Mouse (Mus musculus): ENCODE results near the gene Ugt3a2. TPM values are rescaled to one million over a fixed set of nuclear protein-coding genes. Genes with fewer than 3 reads are reported as not detected.

Ugt3a2 gene
- polyA plus RNA-seq (2015; fragmentation: Nextera tagmentation; extraction: Ambion mirVana), result not detected in 2 replicates

DNA sequence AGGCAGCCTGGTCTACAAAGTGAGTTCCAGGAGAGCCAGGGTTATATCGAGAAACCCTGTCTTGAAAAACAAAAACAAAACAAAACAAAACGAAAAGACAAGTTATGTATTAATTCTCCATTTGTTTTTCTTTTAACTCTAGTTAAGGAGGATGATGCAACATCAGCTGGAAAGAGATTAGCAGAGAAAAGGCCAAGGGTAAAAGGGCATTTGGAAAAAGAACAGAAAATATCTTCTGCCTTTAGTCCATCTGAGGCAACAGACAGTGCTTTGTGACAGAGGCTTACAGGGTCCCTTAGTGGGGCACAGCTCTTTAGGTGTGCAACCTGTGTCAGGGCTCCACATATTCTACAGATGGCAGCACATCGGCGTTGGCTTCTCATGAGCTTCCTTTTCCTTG lies at the start of gene Ugt3a2:
Gene Ugt3a2, plus strand, starts transcription at position 210 of the 400 bp plus-strand sequence.
- no peak within 1 kb of the TSS for H3K9ac ChIP-seq
- H3K4me2 ChIP-seq, result no peak within 1 kb of the TSS
- no peaks in the 10 kb centered on the region for H3K9me3 ChIP-seq
- no peak within 1 kb of the TSS for H3K27ac ChIP-seq (replicated peaks)
- no peaks in the 10 kb centered on the region for H3K36me3 ChIP-seq
- H3K4me1 ChIP-seq (replicated peaks), result no peaks in the 10 kb centered on the region
- ATAC-seq (ENCODE audit: low FRiP score, low read depth), result no peak
- H3K4me3 ChIP-seq, result no peak within 1 kb of the TSS
- no peaks in the 10 kb centered on the region for H3K27me3 ChIP-seq
- WGBS, result 91% methylated on average over 4 of the region's 4 CpGs

DNA sequence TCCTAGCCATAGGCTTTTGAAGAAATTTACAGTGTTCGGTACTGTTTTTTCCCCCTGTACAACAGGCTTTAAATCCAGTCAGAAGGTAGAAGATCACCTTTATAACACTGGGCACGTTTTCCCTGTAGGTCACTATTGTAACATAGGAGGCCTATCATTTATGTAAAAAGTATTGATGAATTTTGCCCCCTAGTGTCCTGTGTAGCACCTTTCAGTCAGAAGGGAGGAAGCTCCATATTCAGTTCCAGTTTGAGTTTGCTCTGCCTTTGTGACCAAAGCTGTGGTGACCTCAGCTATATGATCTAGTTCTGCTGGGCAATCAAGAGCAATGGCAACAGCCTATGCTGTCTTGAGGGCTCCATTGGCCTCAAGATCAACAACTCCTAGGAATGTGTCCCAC lies 45.7 kb upstream of the Ugt3a2 start:
- H3K4me3 ChIP-seq, result no peak overlapping the region
- no peak overlapping the region for H3K27ac ChIP-seq (replicated peaks)
- no peaks in the 10 kb centered on the region for H3K9me3 ChIP-seq
- no peak overlapping the region for H3K4me2 ChIP-seq
- H3K36me3 ChIP-seq, result no peaks in the 10 kb centered on the region
- no peak overlapping the region for H3K9ac ChIP-seq
- H3K4me1 ChIP-seq (replicated peaks), result no peaks in the 10 kb centered on the region
- ATAC-seq (ENCODE audit: low FRiP score, low read depth), result no peak
- no peaks in the 10 kb centered on the region for H3K27me3 ChIP-seq
- WGBS, result 70% methylated on average over 2 of the region's 2 CpGs

DNA sequence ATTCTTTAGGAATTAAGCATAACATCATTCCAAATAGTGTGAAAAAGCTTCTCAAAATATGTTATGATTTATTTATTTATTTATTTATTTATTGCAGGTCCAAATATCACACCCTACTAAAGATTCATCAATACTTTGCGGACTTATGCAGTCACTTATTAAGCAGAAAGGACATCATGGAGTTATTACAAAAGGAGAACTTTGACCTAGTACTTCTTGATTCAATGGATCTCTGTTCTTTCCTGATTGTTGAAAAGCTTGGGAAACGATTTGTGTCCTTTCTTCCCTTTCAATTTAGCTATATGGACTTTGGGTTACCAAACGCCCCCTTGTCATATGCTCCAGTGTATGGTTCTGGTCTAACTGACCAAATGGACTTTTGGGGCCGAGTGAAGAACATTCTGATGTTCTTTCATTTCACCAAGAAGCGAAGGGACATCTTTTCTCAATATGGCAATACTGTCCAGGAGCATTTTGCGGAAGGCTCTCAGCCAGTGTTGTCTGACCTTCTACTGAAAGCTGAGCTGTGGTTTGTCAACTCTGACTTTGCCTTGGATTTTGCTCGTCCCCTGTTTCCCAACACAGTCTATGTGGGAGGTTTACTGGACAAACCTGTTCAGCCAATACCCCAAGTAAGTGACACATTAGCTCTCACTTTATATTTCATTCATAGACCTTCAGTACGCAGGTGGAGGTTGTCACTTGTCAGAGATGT lies 29.2 kb upstream of the Ugt3a2 start:
- WGBS, result 85% methylated on average over 8 of the region's 8 CpGs
- no peaks in the 10 kb centered on the region for H3K9me3 ChIP-seq
- no peak overlapping the region for H3K4me3 ChIP-seq
- H3K27me3 ChIP-seq, result no peaks in the 10 kb centered on the region
- H3K4me2 ChIP-seq, result no peak overlapping the region
- H3K27ac ChIP-seq (replicated peaks), result no peak overlapping the region
- ATAC-seq (ENCODE audit: low FRiP score, low read depth), result no peak
- H3K4me1 ChIP-seq (replicated peaks), result no peaks in the 10 kb centered on the region
- H3K36me3 ChIP-seq, result no peaks in the 10 kb centered on the region
- H3K9ac ChIP-seq, result no peak overlapping the region

DNA sequence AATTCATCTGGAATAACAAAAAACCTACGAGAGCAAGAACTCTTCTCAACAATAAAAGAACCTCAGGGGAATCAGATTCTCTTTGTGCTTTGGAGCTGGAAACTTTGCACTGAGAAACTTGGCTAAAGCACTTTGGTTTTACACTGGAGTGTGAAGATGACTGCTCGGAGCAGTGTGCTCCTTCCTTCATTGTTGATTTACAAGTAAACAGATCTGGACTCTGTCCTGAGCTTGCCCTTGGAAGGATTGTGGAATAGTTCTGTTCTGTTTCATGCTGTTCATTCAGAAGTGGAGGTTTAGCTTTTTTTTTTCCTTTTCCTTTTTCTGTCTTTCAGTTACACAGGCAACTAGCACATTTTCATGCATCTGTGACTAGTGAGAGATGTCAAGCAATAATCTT lies 754 bp upstream of the Ugt3a2 start:
- WGBS, result 88% methylated on average over 2 of the region's 2 CpGs

DNA sequence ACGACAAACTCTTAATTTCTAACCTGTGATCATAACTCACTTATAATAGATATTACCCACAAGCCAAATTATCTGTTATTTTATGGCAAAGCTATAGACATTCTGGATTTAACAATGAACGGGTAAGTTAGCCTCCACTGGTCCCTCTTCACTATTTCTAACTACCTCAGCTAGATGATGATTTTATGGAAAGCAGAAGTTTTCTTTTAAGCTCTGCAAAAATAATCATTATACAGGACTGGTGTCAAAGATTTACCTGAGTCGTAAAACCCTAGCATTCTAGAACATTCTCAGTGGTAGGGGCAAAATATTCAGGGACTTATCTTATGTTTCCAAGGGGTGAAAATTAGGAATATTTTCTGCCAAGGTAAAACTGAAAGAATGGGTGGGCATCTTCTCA lies 1.3 kb downstream of the Ugt3a2 start:
- H3K27ac ChIP-seq (replicated peaks), result no peak overlapping the region
- WGBS, result 85% methylated on average over 3 of the region's 3 CpGs
- no peaks in the 10 kb centered on the region for H3K4me1 ChIP-seq (replicated peaks)
- H3K9ac ChIP-seq, result no peak overlapping the region
- ATAC-seq (ENCODE audit: low FRiP score, low read depth), result no peak
- H3K4me3 ChIP-seq, result no peak overlapping the region
- no peak overlapping the region for H3K4me2 ChIP-seq
- H3K9me3 ChIP-seq, result no peaks in the 10 kb centered on the region
- H3K27me3 ChIP-seq, result no peaks in the 10 kb centered on the region
- H3K36me3 ChIP-seq, result no peaks in the 10 kb centered on the region

More for the DNA sequence above, 754 bp upstream of the Ugt3a2 start:
- no peak for ATAC-seq (ENCODE audit: low FRiP score, low read depth)
- H3K4me1 ChIP-seq (replicated peaks), result no peaks in the 10 kb centered on the region
- H3K27me3 ChIP-seq, result no peaks in the 10 kb centered on the region
- H3K36me3 ChIP-seq, result no peaks in the 10 kb centered on the region
- H3K4me2 ChIP-seq, result no peak overlapping the region
- no peak overlapping the region for H3K27ac ChIP-seq (replicated peaks)
- H3K4me3 ChIP-seq, result no peak overlapping the region
- no peaks in the 10 kb centered on the region for H3K9me3 ChIP-seq
- H3K9ac ChIP-seq, result no peak overlapping the region

DNA sequence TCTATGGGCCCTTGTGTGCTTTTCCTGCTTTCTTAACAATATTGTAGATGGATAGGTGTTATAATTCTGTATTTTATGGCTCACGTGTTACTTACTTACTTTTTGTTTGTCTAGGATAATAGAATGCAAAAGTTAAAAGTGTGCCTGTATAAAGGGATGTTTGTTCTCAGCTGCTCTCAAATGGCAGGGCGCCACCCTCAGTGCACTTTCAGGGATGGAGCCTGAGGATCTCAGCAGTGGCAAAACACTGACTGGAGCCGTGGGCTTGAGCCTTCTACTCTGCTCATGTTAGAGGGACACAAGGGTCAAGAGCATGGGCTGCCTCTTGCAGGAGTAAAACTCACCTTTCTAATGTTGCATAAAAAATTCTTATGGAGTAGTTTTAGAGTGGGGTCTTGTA lies 1.7 kb downstream of the Ugt3a2 start:
- no peaks in the 10 kb centered on the region for H3K4me1 ChIP-seq (replicated peaks)
- H3K27me3 ChIP-seq, result no peaks in the 10 kb centered on the region
- H3K9me3 ChIP-seq, result no peaks in the 10 kb centered on the region
- 71% methylated on average over 3 of the region's 3 CpGs for WGBS
- H3K4me2 ChIP-seq, result no peak overlapping the region
- H3K27ac ChIP-seq (replicated peaks), result no peak overlapping the region
- no peaks in the 10 kb centered on the region for H3K36me3 ChIP-seq
- no peak for ATAC-seq (ENCODE audit: low FRiP score, low read depth)
- H3K4me3 ChIP-seq, result no peak overlapping the region
- H3K9ac ChIP-seq, result no peak overlapping the region

DNA sequence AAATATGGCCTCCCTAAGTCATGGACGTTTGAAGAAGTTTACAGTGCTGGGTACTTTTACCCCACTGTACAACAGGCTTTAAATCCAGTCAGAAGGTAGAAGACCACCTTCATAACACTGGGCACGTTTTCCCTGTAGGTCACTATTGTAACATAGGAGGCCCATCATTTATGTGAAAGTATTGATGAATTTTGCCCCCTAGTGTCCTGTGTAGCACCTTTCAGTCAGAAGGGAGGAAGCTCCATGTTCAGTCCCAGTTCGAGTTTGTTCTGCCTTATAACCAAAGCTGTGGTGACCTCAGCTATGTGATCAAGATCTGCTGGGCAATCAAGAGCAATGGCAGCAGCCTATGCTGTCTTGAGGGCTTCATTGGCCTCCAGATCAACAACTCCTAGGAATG lies 13.4 kb downstream of the Ugt3a2 start:
- WGBS, result 61% methylated on average over 3 of the region's 3 CpGs
- no peak overlapping the region for H3K9ac ChIP-seq
- no peak for ATAC-seq (ENCODE audit: low FRiP score, low read depth)

DNA sequence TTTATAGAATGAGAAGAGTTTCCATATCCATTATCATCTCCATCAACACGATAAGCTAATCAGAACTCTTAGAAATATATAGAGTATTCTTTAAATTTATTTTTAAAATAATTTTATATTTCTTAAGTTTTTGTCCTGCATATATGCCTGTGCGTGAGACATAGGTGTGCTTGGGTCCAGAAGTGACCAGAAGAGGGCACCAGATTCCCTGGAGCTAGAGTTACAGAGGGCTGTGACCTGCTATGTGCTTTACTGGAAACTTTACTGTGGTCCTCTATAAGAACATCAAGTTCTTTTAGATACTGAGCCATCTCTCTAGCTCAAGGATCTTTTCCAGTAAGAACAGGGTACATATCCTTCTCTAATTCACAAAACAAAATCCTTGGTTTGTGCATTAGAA lies 27.5 kb downstream of the Ugt3a2 start:
- H3K27ac ChIP-seq (replicated peaks), result no peak overlapping the region
- H3K4me3 ChIP-seq, result no peak overlapping the region
- 70% methylated on average over 2 of the region's 2 CpGs for WGBS
- H3K27me3 ChIP-seq, result no peaks in the 10 kb centered on the region
- no peak overlapping the region for H3K4me2 ChIP-seq
- ATAC-seq (ENCODE audit: low FRiP score, low read depth), result no peak
- H3K4me1 ChIP-seq (replicated peaks), result no peaks in the 10 kb centered on the region
- H3K36me3 ChIP-seq, result no peaks in the 10 kb centered on the region
- H3K9ac ChIP-seq, result no peak overlapping the region
- H3K9me3 ChIP-seq, result no peaks in the 10 kb centered on the region

More for the DNA sequence above, 13.4 kb downstream of the Ugt3a2 start:
- H3K27me3 ChIP-seq, result no peaks in the 10 kb centered on the region
- no peaks in the 10 kb centered on the region for H3K4me1 ChIP-seq (replicated peaks)
- H3K4me3 ChIP-seq, result no peak overlapping the region
- H3K4me2 ChIP-seq, result no peak overlapping the region
- H3K9me3 ChIP-seq, result no peaks in the 10 kb centered on the region
- H3K27ac ChIP-seq (replicated peaks), result no peak overlapping the region
- H3K36me3 ChIP-seq, result no peaks in the 10 kb centered on the region

DNA sequence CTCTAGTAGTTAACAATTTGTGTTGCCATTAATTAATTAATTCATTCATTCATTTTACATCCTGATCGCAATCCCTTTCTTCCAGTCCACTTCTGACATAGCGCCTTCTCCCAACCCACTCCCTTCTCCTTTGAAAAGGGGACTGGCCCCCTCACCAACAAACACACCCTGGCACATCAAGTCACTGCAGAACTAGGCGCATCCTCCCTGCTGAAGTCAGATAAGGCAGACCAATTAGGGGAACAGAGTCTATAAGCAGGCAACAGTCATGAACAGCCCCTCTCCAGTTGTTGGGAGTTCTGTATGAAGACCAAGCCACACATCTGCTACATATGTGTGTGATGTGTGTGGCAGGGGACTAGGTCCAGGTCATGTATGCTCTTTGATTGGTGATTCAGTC lies 33.4 kb downstream of the Ugt3a2 start:
- no peak overlapping the region for H3K4me2 ChIP-seq
- H3K4me3 ChIP-seq, result no peak overlapping the region
- no peaks in the 10 kb centered on the region for H3K4me1 ChIP-seq (replicated peaks)
- ATAC-seq (ENCODE audit: low FRiP score, low read depth), result no peak
- H3K27me3 ChIP-seq, result no peaks in the 10 kb centered on the region
- no peaks in the 10 kb centered on the region for H3K36me3 ChIP-seq
- no peak overlapping the region for H3K9ac ChIP-seq
- H3K27ac ChIP-seq (replicated peaks), result no peak overlapping the region
- no peaks in the 10 kb centered on the region for H3K9me3 ChIP-seq
- 91% methylated on average over 3 of the region's 3 CpGs for WGBS

DNA sequence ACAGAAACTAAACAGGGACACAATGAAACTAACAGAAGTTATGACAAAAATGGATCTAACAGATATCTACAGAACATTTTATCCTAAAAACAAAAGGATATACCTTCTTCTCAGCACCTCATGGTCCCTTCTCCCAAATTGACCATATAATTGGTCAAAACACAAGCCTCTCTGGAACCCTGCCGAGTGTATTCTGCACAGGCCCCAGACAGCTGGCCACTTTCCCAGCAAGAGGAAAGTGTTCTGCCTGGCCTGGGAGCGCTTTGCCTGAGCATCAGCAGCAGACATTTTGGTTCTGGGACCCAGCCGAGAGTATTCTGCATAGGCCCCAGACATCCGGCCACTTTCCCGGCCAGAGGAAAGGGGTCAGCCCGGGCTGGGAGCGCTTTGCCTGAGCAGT lies 40.9 kb downstream of the Ugt3a2 start:
- no peak overlapping the region for H3K4me3 ChIP-seq
- no peaks in the 10 kb centered on the region for H3K9me3 ChIP-seq
- H3K27ac ChIP-seq (replicated peaks), result no peak overlapping the region
- no peaks in the 10 kb centered on the region for H3K4me1 ChIP-seq (replicated peaks)
- H3K9ac ChIP-seq, result no peak overlapping the region
- H3K36me3 ChIP-seq, result no peaks in the 10 kb centered on the region
- 93% methylated on average over 7 of the region's 7 CpGs for WGBS
- no peaks in the 10 kb centered on the region for H3K27me3 ChIP-seq
- no peak for ATAC-seq (ENCODE audit: low FRiP score, low read depth)
- no peak overlapping the region for H3K4me2 ChIP-seq

DNA sequence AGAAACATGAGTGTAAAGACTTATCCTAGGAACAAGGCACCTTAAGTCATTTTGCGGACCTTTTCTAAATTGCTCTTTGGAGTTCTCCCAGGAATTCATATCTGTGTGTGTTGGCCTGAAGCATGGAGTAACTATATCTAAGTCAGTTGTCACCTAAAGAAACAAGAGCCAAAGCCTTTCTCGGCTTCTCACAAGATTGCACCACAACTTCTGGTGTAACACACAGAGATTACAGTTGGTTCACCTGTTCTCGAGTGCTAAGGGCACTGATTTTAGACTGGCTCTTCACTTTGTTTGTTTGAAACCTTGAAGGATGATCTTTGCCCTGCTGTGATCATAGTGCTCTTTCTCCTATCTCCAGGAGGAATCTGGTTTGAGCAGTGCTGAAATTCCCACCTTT lies 74.1 kb downstream of the Ugt3a2 start:
- ATAC-seq (ENCODE audit: low FRiP score, low read depth), result no peak
- Histone ChIP-seq H3K9me3 (no peaks in the 10 kb centered on the region), H3K9ac (no peak overlapping the region), H3K4me2 (no peak overlapping the region), H3K4me3 (no peak overlapping the region), H3K36me3 (no peaks in the 10 kb centered on the region), H3K27me3 (no peaks in the 10 kb centered on the region), H3K27ac (replicated peaks) (no peak overlapping the region), H3K4me1 (replicated peaks) (no peaks in the 10 kb centered on the region)
- 94% methylated on average over 3 of the region's 3 CpGs for WGBS

Measured in hindbrain, embryonic 15.5 days (tissue).